Mouse (Mus musculus): Measurements from ENCODE around the gene Ppp2r5d. TPM values are rescaled to one million over a fixed set of nuclear protein-coding genes. Genes with fewer than 3 reads are reported as not detected.

The Ppp2r5d gene
- total RNA-seq, 1 experiment, result 73.0 TPM

- no peak for DNase-seq (ENCODE audit: low read depth, low spot score)
These were observed 55.1 kb downstream of the Ppp2r5d start for GRCm38 (mm10) chr17:46649811-46650210.

DNA sequence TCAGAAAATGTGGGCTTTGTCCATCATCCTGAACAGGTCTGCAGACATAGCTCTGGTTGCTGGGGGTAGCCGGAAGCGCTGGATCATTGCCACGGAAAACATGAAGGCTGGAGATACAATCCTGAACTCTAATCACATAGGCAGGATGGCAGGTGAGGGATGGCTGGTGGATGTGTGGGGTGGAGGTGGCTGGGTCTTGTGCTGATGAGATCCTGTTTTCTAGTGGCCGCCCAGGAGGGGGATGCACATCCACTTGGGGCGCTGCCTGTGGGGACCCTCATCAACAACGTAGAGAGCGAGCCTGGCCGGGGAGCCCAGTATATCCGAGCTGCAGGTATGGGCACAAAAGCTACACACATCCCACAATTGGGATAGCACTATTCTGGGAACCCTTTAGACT, 56.5 kb downstream of the Ppp2r5d start:
- Histone ChIP-seq H3K4me1 (ENCODE audit: control insufficient read depth in 2 of 2, insufficient read depth in 2 of 2, low read length in 2 of 2, poor library complexity in 1 of 2) (peaks cover 10 to 17% of the 10 kb centered on the region in 2 experiments; a peak in 3 of 4 replicates), H3K9me3 (ENCODE audit: control insufficient read depth, insufficient read depth, low read depth, low read length) (no peaks in the 10 kb centered on the region), H3K4me3 (ENCODE audit: insufficient read depth in 1 of 2, low read depth in 1 of 2, low read length in 2 of 2, poor library complexity in 1 of 2, severe bottlenecking in 1 of 2) (no peak overlapping the region), H3K9ac (ENCODE audit: insufficient read depth, low read depth, low read length, poor library complexity, severe bottlenecking) (no peak overlapping the region), H3K27ac (ENCODE audit: insufficient read depth, low read depth, low read length, poor library complexity, severe bottlenecking) (no peak overlapping the region), H3K36me3 (ENCODE audit: control insufficient read depth, insufficient read depth, low read length, poor library complexity, severe bottlenecking) (peaks cover 17% of the 10 kb centered on the region; the same call in 1 of the 2 replicates)
- in situ Hi-C loops (cut with MboI; ENCODE audit: low sequenced_read_pairs in 2 of 2, unreplicated experiment in 2 of 2), result no loop called here
- no peak for TF ChIP-seq HCFC1 (IDR thresholded peaks at IDR 0.05; ENCODE audit: borderline replicate concordance, insufficient read depth, low read length)
- TF ChIP-seq ZNF384 (IDR thresholded peaks at IDR 0.05; ENCODE audit: low read depth, low read length), result no peak
- TF ChIP-seq MAFK (IDR thresholded peaks at IDR 0.05; ENCODE audit: insufficient read depth, low read depth, low read length), result no peak
- TF ChIP-seq CHD2 (IDR thresholded peaks at IDR 0.05; ENCODE audit: low read depth, low read length), result no peak
- TF ChIP-seq ZC3H11A (IDR thresholded peaks at IDR 0.05; ENCODE audit: borderline replicate concordance, low read depth, low read length), result no peak
- no peak for DNase-seq (ENCODE audit: low read depth, low spot score)

More at GRCm38 (mm10) chr17:46649811-46650210, 55.1 kb downstream of the Ppp2r5d start:
- peaks cover 10 to 15% of the 10 kb centered on the region in 2 experiments; a peak in 3 of 4 replicates for H3K4me1 ChIP-seq (ENCODE audit: control insufficient read depth in 2 of 2, insufficient read depth in 2 of 2, low read length in 2 of 2, poor library complexity in 1 of 2)
- TF ChIP-seq CHD2 (IDR thresholded peaks at IDR 0.05; ENCODE audit: low read depth, low read length), result no peak
- TF ChIP-seq ZC3H11A (IDR thresholded peaks at IDR 0.05; ENCODE audit: borderline replicate concordance, low read depth, low read length), result no peak
- TF ChIP-seq HCFC1 (IDR thresholded peaks at IDR 0.05; ENCODE audit: borderline replicate concordance, insufficient read depth, low read length), result no peak
- no peak for TF ChIP-seq MAFK (IDR thresholded peaks at IDR 0.05; ENCODE audit: insufficient read depth, low read depth, low read length)
- H3K4me3 ChIP-seq (ENCODE audit: insufficient read depth in 1 of 2, low read depth in 1 of 2, low read length in 2 of 2, poor library complexity in 1 of 2, severe bottlenecking in 1 of 2), result peak overlapping the region; percentile 67 to 82
- H3K9me3 ChIP-seq (ENCODE audit: control insufficient read depth, insufficient read depth, low read depth, low read length), result no peaks in the 10 kb centered on the region
- peaks cover 27% of the 10 kb centered on the region; the same call in 1 of the 2 replicates for H3K36me3 ChIP-seq (ENCODE audit: control insufficient read depth, insufficient read depth, low read length, poor library complexity, severe bottlenecking)
- peak overlapping the region; percentile 63; the same call in 1 of the 2 replicates for H3K9ac ChIP-seq (ENCODE audit: insufficient read depth, low read depth, low read length, poor library complexity, severe bottlenecking)
- H3K27ac ChIP-seq (ENCODE audit: insufficient read depth, low read depth, low read length, poor library complexity, severe bottlenecking), result peak overlapping the region; percentile 33
- in situ Hi-C loops (cut with MboI; ENCODE audit: low sequenced_read_pairs in 2 of 2, unreplicated experiment in 2 of 2), result no loop called here

DNA sequence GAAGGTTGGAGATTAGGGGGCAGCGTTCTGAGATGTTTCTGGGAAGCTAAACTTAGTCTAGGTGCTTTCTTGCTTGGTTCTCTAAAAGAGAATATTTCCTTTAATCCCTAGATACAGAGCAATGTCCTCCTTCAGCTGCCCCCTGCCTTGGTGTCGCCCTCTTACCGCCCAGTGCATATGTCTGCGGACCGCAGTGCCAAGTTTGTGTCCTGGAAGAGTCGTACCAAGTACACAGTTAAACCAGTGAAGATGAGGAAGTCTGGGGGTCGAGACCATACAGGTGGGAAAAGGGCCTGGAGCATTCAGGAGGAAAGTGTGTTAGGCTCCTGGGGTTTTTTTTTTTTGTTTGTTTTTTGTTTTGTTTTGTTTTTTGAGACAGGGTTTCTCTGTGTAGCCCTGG, 57.6 kb downstream of the Ppp2r5d start:
- no peak overlapping the region for H3K9ac ChIP-seq (ENCODE audit: insufficient read depth, low read depth, low read length, poor library complexity, severe bottlenecking)
- H3K27ac ChIP-seq (ENCODE audit: insufficient read depth, low read depth, low read length, poor library complexity, severe bottlenecking), result no peak overlapping the region

DNA sequence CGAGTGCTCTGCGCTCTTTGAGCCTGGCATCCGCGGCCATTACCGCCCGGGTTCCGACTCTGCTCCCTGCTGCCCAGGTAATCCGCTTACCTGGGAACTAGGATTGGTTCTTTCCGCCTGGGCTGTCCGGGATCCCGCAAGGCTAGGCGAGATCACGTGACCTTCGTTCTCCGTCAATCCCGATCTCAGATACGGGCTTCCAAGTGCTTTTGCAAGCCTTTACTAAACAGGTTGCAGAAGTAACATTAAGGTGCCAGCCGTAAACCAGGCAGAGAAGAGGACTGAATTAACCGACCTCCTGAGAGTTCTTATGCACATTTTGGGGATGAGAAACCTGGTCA, 58.6 kb downstream of the Ppp2r5d start:
- peak overlapping the region; percentile 100 for H3K9ac ChIP-seq (ENCODE audit: insufficient read depth, low read depth, low read length, poor library complexity, severe bottlenecking)
- no peak for TF ChIP-seq CHD2 (IDR thresholded peaks at IDR 0.05; ENCODE audit: low read depth, low read length)
- no peak for TF ChIP-seq ZNF384 (IDR thresholded peaks at IDR 0.05; ENCODE audit: low read depth, low read length)
- no peak for TF ChIP-seq HCFC1 (IDR thresholded peaks at IDR 0.05; ENCODE audit: borderline replicate concordance, insufficient read depth, low read length)
- TF ChIP-seq MAFK (IDR thresholded peaks at IDR 0.05; ENCODE audit: insufficient read depth, low read depth, low read length), result 0 out of 2 replicates have a peak, but pooled peaks have one; percentile 10
- no peak for TF ChIP-seq ZC3H11A (IDR thresholded peaks at IDR 0.05; ENCODE audit: borderline replicate concordance, low read depth, low read length)
- H3K4me1 ChIP-seq (ENCODE audit: control insufficient read depth in 2 of 2, insufficient read depth in 2 of 2, low read length in 2 of 2, poor library complexity in 1 of 2), result peaks cover 4 to 12% of the 10 kb centered on the region in 2 experiments; a peak in 1 of 4 replicates
- peak overlapping the region; percentile 87 for H3K27ac ChIP-seq (ENCODE audit: insufficient read depth, low read depth, low read length, poor library complexity, severe bottlenecking)
- H3K4me3 ChIP-seq (ENCODE audit: insufficient read depth in 1 of 2, low read depth in 1 of 2, low read length in 2 of 2, poor library complexity in 1 of 2, severe bottlenecking in 1 of 2), result peak overlapping the region; percentile 86 to 100
- no peaks in the 10 kb centered on the region for H3K9me3 ChIP-seq (ENCODE audit: control insufficient read depth, insufficient read depth, low read depth, low read length)
- H3K36me3 ChIP-seq (ENCODE audit: control insufficient read depth, insufficient read depth, low read length, poor library complexity, severe bottlenecking), result peaks cover 13% of the 10 kb centered on the region; the same call in 1 of the 2 replicates
- in situ Hi-C loops (cut with MboI; ENCODE audit: low sequenced_read_pairs in 2 of 2, unreplicated experiment in 2 of 2), result no loop called here
- DNase-seq (ENCODE audit: low read depth, low spot score), result peak; percentile 79

More for the DNA sequence above, 57.6 kb downstream of the Ppp2r5d start:
- in situ Hi-C loops (cut with MboI; ENCODE audit: low sequenced_read_pairs in 2 of 2, unreplicated experiment in 2 of 2), result no loop called here
- Histone ChIP-seq H3K36me3 (ENCODE audit: control insufficient read depth, insufficient read depth, low read length, poor library complexity, severe bottlenecking) (peaks cover 13% of the 10 kb centered on the region; the same call in 1 of the 2 replicates), H3K9me3 (ENCODE audit: control insufficient read depth, insufficient read depth, low read depth, low read length) (no peaks in the 10 kb centered on the region), H3K4me3 (ENCODE audit: insufficient read depth in 1 of 2, low read depth in 1 of 2, low read length in 2 of 2, poor library complexity in 1 of 2, severe bottlenecking in 1 of 2) (no peak overlapping the region; a peak in 1 of 4 replicates), H3K4me1 (ENCODE audit: control insufficient read depth in 2 of 2, insufficient read depth in 2 of 2, low read length in 2 of 2, poor library complexity in 1 of 2) (peaks cover 9 to 14% of the 10 kb centered on the region in 2 experiments; a peak in 3 of 4 replicates)
- DNase-seq (ENCODE audit: low read depth, low spot score), result no peak
- TF ChIP-seq CHD2 (IDR thresholded peaks at IDR 0.05; ENCODE audit: low read depth, low read length), result no peak
- TF ChIP-seq ZNF384 (IDR thresholded peaks at IDR 0.05; ENCODE audit: low read depth, low read length), result no peak
- no peak for TF ChIP-seq ZC3H11A (IDR thresholded peaks at IDR 0.05; ENCODE audit: borderline replicate concordance, low read depth, low read length)
- no peak for TF ChIP-seq HCFC1 (IDR thresholded peaks at IDR 0.05; ENCODE audit: borderline replicate concordance, insufficient read depth, low read length)
- no peak for TF ChIP-seq MAFK (IDR thresholded peaks at IDR 0.05; ENCODE audit: insufficient read depth, low read depth, low read length)

Data from ES-E14 (cell line).